Mouse (Mus musculus) liver, embryonic 11.5 days (tissue): ENCODE results near the gene Snx33. TPM values are rescaled to one million over a fixed set of nuclear protein-coding genes. Genes with fewer than 3 reads are reported as not detected.

Experiments
- ATAC-seq: fragments of 200-750 bp; cut with Nextera tagmentation; replicated peaks from 2 replicates; pipeline ENCODE4 v1.8.0; 2017; ENCODE audit warnings: moderate number of reproducible peaks, mild to moderate bottlenecking, moderate TSS enrichment, moderate library complexity; ENCODE audit not compliant: low FRiP score
- DNase-seq: peaks from one replicate; pipeline ENCODE4 v3.0.0-alpha.2; 2017; ENCODE audit warnings: low spot score
- H3K27ac ChIP-seq: fragments of 300-500 bp; sonication (generic); 2 replicates; pipeline ENCODE4 v1.5.1; 2014; ENCODE audit warnings: mild to moderate bottlenecking, low read depth, low read length, control low read depth
- H3K27me3 ChIP-seq: fragments of 300-500 bp; sonication (generic); replicated peaks from 2 replicates; pipeline ENCODE4 v1.6.1; 2014; ENCODE audit warnings: low read length, mixed read lengths; ENCODE audit not compliant: control insufficient read depth, insufficient read depth
- H3K36me3 ChIP-seq: fragments of 300-500 bp; sonication (generic); 2 replicates; pipeline ENCODE4 v1.6.1; 2014; ENCODE audit warnings: mild to moderate bottlenecking, low read length, moderate library complexity, mixed read lengths; ENCODE audit not compliant: control insufficient read depth, insufficient read depth
- H3K4me1 ChIP-seq: fragments of 300-500 bp; sonication (generic); replicated peaks from 2 replicates; pipeline ENCODE4 v1.6.1; 2014; ENCODE audit warnings: low read length, mixed read lengths; ENCODE audit not compliant: control insufficient read depth, insufficient read depth
- H3K4me2 ChIP-seq: fragments of 300-500 bp; sonication (generic); 2 replicates; pipeline ENCODE4 v1.6.1; 2014; ENCODE audit warnings: mild to moderate bottlenecking, control low read depth, moderate library complexity
- H3K4me3 ChIP-seq: fragments of 300-500 bp; sonication (generic); 2 replicates; pipeline ENCODE4 v1.5.1; 2014; ENCODE audit warnings: low read depth, low read length, control low read depth
- H3K9ac ChIP-seq: fragments of 300-500 bp; sonication (generic); 2 replicates; pipeline ENCODE4 v1.6.1; 2014; ENCODE audit warnings: low read depth, low read length, control low read depth
- H3K9me3 ChIP-seq: fragments of 300-500 bp; sonication (generic); 2 replicates; pipeline ENCODE4 v1.6.1; 2016; ENCODE audit warnings: low read length, inconsistent platforms, mixed read lengths; ENCODE audit not compliant: control insufficient read depth
- WGBS: fragments of 180-500 bp; shearing (Covaris S2); extraction: QIAGEN DNeasy Blood & Tissue Kit; methylation state at CpG from one replicate; pipeline ENCODE4 v1.1.7; 2014; 5-methylcytosine and 5-hydroxymethylcytosine counted together
- polyA plus RNA-seq: library from polyadenylated mRNA; unstranded; fragments of >200 nt; fragmentation: Nextera tagmentation; extraction: Ambion mirVana; gene quantifications from 2 replicates; pipeline ENCODE4 v1.2.1, GENCODE M21; 2014

Snx33 gene
- polyA plus RNA-seq, 1 experiment from 2014 or later: 3.9 TPM

DNA sequence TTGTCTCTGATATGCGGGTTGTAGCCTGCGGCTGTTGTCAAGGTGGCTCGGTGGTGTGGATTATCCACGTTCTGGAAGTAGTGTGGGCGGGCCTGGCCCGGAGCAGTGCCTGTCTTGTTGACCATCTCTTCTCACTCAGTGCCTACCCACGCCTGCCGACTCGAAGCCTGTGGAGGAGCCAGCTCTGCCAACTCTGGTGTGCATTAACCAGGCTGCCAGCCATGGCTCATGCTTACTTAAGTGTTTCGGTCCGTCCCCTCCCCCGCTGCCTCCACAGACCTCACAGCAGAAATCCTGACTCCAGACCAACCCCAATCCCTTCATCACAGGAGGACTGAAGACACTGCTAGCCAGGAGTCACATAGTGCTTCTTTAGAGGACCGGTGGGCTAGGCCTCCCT, 58.6 kb downstream of the Snx33 start:
- 70% methylated on average over 13 of the region's 13 CpGs for WGBS
- H3K9ac ChIP-seq: no peak overlapping the region
- H3K4me1 ChIP-seq: no peaks in the 10 kb centered on the region
- H3K4me3 ChIP-seq: no peak overlapping the region
- ATAC-seq (no peak), DNase-seq (no peak)
- H3K9me3 ChIP-seq: no peaks in the 10 kb centered on the region
- no peak overlapping the region for H3K27ac ChIP-seq
- peaks cover 19% of the 10 kb centered on the region for H3K27me3 ChIP-seq
- H3K4me2 ChIP-seq: no peak overlapping the region
- no peaks in the 10 kb centered on the region for H3K36me3 ChIP-seq

DNA sequence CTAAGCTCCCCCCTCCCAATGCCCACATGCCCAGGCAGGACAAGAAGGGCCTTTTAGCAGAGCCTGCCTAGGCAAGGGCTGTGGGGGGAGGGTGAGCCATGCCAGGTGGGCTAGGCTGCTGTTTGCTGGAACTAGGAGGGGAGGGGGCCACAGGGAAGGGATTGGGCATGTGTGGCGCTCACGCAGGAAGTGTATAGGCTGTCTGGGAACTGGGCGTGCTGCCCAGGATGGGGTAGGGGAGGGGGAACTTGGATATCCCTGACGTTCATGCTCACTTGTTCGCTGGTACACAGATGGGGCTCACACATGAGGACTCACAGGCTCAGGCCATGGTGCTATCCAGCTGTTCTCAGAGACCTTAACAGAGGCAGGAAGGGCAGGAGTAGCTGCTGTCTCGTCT, 59.9 kb downstream of the Snx33 start:
- no peaks in the 10 kb centered on the region for H3K4me1 ChIP-seq
- 47% methylated on average over 6 of the region's 6 CpGs for WGBS
- H3K9me3 ChIP-seq: no peaks in the 10 kb centered on the region
- peaks cover 32% of the 10 kb centered on the region for H3K27me3 ChIP-seq
- no peak overlapping the region for H3K9ac ChIP-seq
- no peak for DNase-seq
- no peak overlapping the region for H3K27ac ChIP-seq
- H3K4me3 ChIP-seq: no peak overlapping the region
- H3K4me2 ChIP-seq: no peak overlapping the region
- no peaks in the 10 kb centered on the region for H3K36me3 ChIP-seq
- no peak for ATAC-seq

Other genes starting within 250 kb of the Snx33 start
- gene Lingo1, start 131.9 kb downstream of the Snx33 start, polyA plus RNA-seq: 2.0 and 2.6 TPM in 2 replicates
- 0.17 TPM in 1 of 2 replicates, not detected in the other for gene Odf3l1, start 63.7 kb downstream of the Snx33 start, polyA plus RNA-seq
- 1.1 and 1.3 TPM in 2 replicates for gene Cspg4, start 63.3 kb downstream of the Snx33 start, polyA plus RNA-seq
- 105 and 110 TPM in 2 replicates for gene Imp3, start 9.1 kb upstream of the Snx33 start, polyA plus RNA-seq
- 21.7 and 22.6 TPM in 2 replicates for gene Snupn, start 22.5 kb upstream of the Snx33 start, polyA plus RNA-seq
- gene Ptpn9, start 66.6 kb upstream of the Snx33 start, polyA plus RNA-seq: 14.0 and 14.8 TPM in 2 replicates
- 37.1 and 37.8 TPM in 2 replicates for gene Sin3a, start 143.7 kb upstream of the Snx33 start, polyA plus RNA-seq
- gene Man2c1, start 202.3 kb upstream of the Snx33 start, polyA plus RNA-seq: 45.0 and 47.7 TPM in 2 replicates
- 4.1 and 4.5 TPM in 2 replicates for gene Neil1, start 219.9 kb upstream of the Snx33 start, polyA plus RNA-seq
- 94.4 and 96.7 TPM in 2 replicates for gene Commd4, start 230.0 kb upstream of the Snx33 start, polyA plus RNA-seq